Mouse (Mus musculus) lung, postnatal 4 days (tissue): ENCODE results near the gene Capn7.

Source experiments
- DNase-seq, 2 experiments: peaks; one replicate each; pipeline ENCODE4 v3.0.0; 2021

Gene Capn7

DNA sequence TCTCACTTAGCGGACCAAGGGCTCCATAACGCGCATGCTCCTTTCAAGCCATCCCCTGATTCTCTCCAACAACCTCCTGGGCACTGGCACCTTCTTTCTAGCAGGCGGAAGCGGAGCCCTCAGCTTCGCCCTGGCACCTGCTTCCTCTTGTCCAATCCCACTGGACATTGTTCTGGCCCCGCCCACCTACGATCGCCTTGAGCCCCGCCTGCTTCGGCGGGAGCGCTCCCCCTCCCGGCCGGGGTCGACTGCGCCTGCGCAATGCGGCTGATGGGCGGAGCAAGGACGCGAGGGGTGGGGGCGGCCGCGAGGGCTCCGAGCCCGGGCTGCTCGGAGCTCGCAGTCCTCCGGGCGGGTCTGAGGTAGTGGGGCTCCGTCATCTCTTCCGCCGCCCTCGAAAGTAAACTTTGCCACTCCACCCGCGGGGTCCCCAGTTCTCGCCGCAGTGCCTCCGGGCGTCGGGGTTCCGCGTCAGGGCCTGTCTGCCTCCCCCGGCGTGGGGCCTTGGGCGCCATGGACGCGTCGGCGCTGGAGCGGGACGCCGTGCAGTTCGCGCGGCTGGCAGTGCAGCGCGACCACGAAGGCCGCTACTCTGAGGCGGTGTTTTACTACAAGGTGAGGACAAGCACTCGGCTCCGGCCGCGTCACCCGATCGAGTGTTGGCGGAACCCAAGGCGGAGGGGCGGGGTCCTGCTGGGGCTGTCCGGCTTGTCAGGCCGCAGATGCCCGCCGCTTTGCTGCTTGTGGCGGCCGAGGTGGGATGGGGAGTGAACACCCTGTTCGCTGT is at the start of gene Capn7:
Capn7 (plus strand) TSS at position 270 of the 787 bp plus-strand sequence.
- peak; percentile 97 to 99 for DNase-seq

DNA sequence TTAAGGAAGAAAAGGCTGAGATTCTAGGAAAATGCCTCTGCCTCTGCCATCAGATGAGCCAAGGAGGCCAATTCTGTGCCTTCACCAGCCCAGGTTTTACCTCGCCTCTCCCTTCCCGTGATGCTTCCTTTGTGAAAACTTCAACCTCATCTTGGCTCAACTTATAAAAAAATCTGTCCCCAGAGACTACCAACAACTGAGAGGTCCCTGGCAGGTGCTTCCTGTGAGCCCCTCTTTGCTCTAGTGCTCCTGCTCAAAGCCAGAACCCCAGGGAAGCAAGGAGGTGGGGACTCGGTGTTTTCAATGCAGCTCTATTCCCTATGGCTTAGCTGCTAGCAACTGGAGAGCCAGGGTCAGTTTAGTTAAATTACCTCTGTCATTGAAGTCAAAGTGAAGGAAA is 23.2 kb upstream of the Capn7 start:
- no peak for DNase-seq

DNA sequence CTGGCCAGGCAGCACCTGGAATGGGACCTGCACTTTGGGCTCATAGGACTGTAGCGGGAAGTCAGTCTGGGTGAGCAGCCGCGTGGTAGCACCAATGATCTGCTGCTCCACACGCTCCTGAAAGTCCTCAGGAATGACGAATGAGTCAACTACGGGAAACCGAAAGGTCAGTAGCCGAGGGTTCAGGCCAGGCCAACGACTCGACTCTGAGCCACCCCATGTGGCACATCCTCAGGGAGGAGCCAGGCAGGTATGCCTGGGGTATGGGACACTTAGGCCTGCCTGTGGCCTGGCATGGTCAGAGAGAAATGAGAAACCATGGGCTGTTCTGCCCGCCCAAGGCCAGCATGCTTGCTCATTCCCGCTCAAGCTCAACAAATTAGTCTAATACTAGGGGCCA is 19.8 kb upstream of the Capn7 start:
- no peak for DNase-seq

DNA sequence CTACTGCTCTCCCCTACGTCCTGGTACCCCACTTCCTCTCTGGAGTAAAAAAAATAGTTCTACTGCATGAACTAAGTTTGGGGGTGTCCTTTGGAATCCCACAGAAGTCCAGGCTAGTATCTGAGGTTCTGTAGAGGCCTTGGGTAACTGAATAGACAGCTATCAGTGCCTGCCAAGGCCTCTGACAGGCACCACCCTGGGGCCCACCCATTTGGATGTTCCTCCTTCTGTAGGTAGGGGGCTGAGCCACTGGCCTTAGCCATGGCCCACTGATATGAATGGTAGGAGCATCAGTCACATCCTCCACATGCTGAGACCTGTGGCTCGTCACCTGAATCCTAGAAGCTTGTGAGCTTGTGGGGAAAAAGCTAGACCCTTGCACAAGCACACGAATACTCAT is 18.7 kb upstream of the Capn7 start:
- no peak for DNase-seq

DNA sequence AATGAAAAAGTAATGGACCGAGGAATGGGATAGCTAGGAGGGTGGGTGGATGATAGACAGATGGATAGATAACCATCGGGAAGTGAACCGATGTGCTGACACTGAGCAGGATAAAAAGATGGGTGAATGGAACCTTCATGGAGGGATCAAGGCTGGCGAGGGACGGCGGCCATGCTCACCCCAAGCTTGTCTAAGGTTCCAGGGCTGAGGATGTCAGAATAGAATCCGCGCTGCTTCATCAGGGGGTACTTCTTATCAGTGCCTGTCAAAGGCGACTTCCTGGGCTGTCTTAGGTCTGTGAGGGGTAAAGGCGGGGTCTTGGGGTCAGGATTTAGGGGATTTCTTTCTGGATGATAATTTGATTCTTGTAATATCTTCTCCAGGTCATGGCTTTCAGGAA is 16.9 kb upstream of the Capn7 start:
- DNase-seq = no peak

DNA sequence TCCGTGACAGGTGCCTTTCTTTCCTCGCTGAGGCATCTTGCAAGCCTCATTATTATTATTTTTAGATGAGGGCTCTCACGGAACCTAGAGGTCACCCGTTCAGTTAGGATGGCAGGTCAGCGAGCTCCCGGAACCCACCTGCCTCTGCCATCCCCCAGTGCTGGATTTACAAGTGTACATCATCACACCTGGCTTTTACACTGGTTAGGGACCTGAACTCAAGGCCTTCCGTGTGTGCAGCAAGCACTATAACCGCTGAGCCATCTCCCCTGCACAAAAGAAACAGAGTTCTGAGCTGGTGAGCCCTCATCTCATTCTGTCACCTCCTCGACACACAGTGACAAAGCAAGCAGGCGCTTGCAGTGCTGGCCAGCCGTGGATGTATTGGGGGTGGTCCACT is 15.3 kb upstream of the Capn7 start:
- no peak for DNase-seq

DNA sequence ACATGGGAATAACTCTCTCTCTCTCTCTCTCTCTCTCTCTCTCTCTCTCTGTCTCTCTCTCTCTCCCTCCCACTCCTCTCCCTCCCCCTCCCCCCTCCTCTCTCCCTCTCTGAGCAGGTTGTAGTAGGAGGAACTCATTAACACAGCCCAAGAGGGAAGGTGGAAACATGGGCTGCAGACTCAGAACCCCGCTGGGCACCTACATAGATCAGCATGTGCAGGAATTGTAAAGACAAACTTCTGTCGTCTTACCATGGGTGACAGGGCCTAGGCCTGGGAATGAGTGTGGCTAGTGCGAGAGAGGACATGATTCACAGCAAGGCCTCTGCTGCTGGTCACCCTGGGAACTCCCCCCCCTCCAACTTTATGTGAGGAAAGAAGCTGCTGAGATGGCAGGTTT is 14.2 kb upstream of the Capn7 start:
- no peak for DNase-seq

DNA sequence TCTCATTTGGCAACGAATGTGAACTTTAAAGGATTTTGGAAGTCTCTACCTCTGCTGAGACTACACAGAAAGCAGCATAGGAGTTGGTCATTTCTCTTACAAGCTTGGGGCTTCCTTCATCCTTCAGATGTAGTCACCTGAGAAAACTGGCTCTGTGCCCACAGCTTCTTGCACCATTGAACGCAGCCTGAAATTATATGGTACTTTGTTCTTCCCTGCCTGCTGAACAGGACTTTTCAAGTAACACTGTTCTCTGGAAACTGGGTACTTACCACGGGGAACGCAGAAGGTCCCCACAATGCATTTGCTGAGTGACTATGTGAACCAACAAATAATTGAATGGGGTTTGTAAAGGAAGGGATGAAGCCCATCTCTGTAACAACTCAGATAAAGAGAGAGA is 13.2 kb upstream of the Capn7 start:
- no peak for DNase-seq

DNA sequence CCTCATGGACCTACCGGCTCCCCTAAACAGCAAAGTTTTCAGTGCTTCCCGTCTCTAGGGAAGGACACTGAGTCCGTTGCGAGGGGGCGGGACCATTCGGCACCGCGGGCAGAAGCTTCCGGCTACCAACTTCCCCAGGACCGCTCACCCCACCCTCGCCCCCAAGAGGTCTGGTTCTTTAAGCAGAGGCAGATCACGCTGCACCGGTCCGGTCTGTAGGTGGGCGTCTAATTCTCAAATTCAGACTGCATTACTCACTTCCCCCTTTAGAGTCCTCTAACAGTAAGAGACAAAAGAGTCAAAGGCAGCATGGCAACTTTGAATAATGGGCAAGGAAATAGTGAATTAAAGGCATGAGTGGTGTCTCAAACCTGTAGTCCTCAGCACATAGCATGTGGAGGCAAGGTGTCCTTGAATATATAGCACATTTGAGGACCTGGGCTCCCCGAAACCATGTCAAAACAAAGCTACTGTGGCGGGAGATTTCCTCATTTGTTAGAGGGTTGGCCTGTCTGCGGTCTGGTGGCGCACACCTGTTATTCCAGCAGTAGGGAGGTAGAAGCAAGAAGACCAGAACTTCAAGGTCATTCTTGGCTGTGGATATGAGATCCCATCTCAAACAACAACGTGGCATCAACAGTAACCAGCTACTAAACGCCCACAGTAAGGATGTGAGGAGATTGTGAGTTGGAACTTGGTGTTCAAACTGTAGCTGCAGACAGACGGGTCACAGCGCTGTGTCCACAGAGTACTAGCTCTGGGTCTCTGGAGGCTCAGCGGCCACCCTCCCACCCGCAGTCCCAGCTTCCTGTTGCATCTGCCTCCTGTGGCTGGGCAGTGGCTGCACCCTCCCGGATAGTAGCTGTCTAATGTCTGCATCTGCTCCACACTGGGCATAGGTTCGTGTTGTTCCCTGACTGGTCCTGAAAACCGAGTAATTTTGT is 12.3 kb upstream of the Capn7 start, which contains the start of gene Dnah1:
Dnah1 (minus strand) TSS at position 48 of the 944 bp plus-strand sequence.
- DNase-seq = peak; percentile 72 to 75

DNA sequence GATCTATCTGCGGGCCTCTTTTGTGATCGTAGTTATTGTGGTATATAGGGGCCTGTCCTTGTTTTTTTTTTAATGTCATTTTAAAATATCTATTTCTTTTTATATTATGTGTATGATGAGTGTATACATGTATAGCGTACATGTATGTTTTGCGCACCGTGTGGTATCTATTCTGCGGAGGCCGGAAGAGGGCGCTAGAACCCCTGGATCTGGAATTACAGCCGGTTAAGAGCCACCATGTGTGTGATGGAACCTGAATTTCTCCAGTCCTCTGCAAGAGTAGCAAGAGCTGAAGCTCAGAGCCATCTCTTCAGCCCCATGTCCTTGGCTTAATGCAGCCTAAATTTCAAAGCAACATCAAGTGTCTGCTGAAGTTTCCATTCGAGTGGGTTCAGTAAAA is 11.6 kb upstream of the Capn7 start:
- peak in 1 of 2 experiments; percentile 15 for DNase-seq

DNA sequence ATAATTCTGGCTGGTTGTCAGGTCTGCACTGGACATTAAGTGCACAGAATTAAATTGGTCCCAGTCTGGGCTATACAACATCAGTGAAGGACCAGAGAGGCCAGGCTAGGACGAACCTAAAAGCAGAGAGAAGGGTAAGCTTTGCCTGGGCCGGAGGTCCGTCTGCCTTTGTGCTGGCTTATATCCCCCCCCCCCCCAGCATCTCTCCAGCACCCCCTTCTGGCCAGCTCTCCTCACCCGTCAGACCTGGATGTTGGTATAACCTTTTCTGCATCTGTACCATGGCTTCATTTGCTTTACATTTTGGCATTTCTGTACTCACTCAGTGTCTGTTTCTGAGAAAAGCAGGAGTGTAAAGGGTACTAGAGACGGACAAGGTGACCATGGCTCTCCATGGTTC is 10.9 kb upstream of the Capn7 start:
- peak in 1 of 2 experiments; percentile 4 for DNase-seq

DNA sequence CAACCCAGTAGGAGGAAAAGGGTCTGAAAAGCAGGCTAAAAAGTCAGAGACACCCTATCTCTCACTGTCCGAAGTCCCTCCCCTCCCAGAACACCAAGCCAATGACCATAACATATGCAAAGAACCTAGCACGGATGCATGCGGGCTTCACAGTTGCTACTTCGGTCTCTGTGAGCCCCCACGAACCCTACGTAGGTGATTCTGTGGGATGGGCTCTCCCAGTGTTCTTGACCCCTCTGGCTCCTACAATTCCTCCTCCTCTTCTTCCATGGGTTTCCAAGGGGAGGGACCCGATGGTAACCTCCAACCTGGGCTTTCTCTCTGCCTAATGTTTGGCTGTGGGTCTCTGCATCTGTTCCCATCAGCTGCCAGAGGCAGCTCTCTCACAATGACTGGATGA is 9.7 kb upstream of the Capn7 start:
- DNase-seq = peak in 1 of 2 experiments; percentile 3

DNA sequence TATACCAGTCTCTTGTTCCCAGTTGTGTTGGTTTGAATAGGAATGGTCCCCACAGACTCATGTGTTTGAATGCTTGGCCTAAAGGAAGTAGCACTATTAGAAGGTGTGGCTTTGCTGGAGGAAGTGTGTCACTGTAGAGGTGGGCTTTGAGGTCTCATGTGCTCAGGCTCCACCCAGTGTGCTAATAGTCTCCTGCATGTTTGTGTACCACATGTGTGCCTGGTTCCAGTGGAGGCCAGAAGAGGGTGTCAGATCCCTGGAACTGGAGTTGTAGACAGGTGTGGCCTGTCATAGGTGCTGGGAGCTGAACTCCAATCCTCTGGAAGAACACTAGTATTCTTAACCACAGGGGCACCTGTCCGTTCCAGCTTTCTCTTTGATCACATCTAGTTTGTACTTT is 9.2 kb upstream of the Capn7 start:
- no peak for DNase-seq

DNA sequence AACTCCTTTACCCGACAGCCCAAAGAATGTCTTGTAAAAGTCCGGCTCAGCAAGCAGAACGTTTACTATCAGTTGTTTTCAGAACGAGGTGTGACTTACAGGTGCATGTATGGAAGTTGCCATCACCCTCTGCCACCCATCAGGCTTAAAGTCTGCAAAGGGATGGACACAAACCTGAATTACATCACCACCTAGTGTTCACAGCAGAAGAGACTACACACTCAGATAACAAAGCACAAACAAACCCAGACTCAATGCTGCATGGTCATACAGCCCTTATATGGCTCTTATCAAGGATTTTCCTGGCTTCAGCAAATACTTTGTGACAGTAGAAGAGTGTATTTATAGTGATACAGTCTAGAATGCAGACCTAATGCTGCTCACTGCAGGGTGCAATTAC is 8.8 kb upstream of the Capn7 start:
- DNase-seq = no peak

DNA sequence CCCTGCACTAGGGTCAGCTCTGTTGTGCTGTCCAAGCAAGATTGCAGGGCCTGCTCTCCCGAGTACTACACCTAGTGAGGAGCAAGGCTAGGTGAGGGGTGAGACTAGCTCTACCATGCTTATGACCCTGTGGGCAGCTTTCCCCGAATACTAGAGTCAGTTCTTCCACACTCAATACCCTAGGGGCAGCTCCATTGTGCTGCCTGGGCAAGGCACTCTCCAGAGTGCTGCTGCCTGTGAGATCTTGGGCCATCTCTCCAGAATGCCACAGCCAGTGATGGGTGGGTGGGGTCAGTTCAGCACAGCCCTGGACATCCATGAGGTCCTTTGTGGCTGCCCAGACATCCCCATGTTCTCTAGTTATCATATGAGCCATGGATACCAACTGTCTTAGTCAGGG is 6.7 kb upstream of the Capn7 start:
- DNase-seq = no peak

DNA sequence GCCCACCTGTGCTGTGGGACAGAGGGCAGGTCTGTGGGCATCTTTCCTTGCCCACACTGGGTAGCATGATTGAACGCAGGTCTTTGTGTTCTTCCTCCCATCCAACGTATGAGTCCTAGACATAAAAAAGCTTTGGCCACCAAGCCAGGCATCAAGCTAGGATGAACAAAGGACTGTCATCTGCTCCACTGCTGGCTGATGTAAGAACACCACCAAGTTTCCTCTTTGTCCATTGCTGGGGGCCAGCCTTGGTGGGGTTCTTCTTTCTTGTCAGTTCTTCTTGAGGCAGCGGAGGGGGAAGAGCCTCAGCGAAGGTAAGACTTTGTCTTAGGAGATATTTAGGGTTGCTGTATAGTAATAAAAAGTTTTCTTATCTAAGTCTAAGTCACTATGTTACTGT is 5.5 kb upstream of the Capn7 start:
- no peak for DNase-seq

DNA sequence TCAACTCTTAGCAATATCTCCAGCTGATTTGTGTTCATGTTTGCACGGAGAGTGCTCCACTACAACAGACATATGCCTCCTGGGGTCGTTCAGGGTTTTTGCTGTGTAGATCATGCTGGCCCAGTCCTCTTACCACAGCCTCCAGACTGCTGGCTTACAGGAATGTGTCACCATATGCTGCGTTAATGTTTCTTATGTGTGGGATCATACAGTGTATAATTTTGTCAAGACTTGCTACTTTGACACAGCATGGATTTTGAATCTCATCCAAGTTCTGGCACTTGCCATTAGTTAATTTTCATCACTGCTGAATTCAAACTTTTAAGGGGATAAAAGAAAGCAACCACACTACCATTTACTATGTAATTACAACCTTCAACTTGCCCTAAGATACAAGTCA is 673 bp upstream of the Capn7 start:
- no peak for DNase-seq

DNA sequence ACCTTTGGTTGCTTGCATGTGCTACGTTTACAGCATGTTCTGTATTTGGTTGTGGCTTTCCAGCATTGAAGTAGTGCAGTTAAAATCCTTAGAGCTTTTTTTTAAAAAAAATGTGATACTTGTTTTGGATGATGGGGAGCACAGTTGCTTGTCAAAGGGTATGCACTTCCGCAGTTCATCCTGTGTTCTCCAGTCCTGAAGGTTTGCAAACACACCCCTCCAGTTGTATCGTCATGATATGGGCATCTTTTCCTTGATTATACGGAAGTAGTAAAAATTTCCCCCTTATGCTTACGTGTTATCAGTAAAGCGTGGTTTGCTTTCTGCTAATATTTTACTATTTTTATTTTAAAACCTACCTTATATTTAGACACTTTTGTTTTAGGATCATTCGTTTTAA is 968 bp downstream of the Capn7 start:
- no peak for DNase-seq

DNA sequence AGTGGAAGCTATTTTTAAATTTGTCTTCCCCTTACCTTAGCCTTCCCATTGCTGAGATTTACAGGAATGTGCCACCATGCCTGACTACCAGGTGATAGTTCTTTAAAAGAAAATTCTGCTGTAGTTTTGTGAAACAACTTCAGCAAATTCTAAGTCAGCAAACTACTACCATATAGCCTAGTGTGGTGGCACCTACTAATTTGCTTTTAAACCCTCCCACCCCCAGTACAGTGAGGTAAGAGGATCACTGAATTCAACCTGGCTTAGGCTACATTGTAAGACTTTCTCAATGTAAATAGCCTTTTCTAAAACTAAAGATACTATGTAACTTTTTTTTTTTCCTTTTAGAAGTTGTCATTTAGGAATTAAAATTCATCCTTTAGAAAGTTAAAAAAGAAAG is 1.5 kb downstream of the Capn7 start:
- no peak for DNase-seq

DNA sequence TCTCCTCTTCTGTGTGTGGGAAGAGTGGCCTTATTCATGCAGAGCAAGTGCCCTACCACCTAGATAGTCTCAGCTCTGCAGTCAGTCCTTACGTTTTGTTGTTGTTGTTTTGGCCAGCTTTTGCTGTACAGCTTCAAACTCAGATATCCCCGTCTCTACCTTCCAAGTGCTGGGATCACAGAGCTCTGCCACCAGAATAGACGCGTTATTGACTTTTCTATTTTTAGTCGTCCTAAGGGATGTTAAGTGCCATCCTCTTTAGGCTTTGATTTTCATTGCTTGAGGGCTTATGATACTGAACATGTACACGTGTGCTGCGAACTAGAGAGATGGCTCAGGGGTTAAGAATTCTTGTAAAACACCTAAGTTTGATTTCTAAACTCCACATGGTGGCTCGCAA is 6.8 kb downstream of the Capn7 start:
- DNase-seq = no peak

DNA sequence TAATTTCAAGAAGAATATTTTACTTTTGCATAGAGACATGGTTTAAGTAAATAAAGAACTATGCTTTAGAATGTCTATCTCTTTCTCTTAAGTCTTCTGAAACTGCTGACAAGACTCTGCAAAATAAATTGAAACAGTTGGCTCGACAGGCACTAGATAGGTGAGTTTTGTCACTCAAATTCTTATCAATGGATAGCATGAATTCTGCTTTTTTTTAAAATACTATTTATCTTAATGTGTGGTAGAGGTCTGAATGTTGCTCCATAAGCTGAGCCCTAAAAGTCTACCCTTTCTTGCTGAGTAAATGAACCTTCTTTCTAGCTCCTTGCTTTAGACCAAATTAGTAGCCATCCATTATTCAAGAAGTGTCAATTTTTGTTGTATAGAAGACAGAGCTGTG is 8.9 kb downstream of the Capn7 start:
- DNase-seq = no peak

DNA sequence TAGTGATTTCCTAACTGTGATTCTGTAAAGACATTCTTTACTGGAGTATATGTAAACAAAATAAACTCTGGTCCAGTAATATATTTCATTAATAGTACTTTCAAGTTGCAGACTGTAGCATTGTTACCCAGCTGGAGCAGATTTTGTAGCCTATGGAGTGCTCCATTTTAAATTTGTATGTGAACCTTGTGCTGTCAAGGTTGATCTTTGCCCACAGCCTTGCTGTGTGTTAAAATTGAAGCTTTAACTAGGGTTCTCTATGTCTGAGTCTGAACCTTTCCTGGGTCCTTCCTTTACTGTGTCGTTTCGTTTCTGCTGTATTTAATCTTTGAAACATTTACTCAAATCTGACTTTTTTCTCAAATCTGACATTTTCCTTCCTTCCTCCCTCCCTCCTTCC is 25.8 kb downstream of the Capn7 start:
- no peak for DNase-seq

DNA sequence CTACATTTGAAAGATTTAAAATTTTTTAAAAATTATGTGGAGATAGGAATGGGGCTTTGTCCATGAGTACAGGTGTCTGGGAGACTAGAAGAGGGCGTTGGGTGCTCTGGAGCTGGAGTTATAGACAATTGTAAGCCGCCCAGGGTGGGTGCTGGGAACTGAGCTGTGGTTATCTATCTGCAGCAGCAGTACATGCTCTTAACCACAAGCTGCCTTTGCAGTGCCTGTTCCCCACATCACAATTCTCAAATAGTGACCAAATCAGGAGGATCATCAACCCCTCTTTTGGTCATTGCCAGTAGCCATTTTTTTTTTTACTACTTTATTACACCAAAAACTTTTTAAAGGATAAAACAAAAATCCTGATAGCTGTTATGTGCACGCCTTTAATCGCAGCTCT is 28.2 kb downstream of the Capn7 start:
- no peak for DNase-seq

DNA sequence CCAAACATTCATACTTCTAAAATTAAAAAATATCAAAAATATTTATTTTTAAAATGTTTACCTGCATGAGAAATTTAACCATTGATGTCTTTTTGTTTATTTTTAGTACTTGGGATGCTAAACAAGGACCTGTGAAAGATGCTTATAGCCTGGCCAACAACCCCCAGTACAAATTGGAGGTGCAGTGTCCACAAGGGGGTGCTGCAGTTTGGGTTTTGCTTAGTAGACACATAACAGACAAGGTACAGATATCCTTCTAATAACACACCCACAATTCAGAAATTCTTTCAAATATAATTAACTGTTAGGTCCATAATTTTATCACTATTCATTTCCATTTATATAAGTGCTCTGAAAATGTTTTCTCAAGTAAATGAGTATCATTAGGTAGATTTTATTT is 28.9 kb downstream of the Capn7 start:
- peak; percentile 53 to 79 for DNase-seq
